Mouse (Mus musculus) megakaryocyte, embryonic 14.5 days (primary cell): Measurements from ENCODE around the gene Nek11. TPM values are rescaled to one million over a fixed set of nuclear protein-coding genes. Genes with fewer than 3 reads are reported as not detected.

Experiments
- H3K27me3 ChIP-seq: replicated peaks from 2 replicates; pipeline ENCODE3; 2012; ENCODE audit warnings: inconsistent platforms
- H3K36me3 ChIP-seq: replicated peaks from 2 replicates; pipeline ENCODE3; 2012; ENCODE audit warnings: low read length, inconsistent platforms, mixed read lengths
- H3K4me1 ChIP-seq: 2 replicates; pipeline ENCODE4 v1.6.1; 2012; ENCODE audit warnings: inconsistent platforms
- H3K4me3 ChIP-seq: replicated peaks from 2 replicates; pipeline ENCODE3; 2012; ENCODE audit warnings: moderate library complexity, mild to moderate bottlenecking, inconsistent platforms
- H3K9me3 ChIP-seq: 2 replicates; pipeline ENCODE4 v1.6.1; 2012; ENCODE audit warnings: inconsistent platforms
- FLI1 ChIP-seq: IDR thresholded peaks from 2 replicates; pipeline ENCODE4 v1.6.1; 2012; ENCODE audit warnings: low read length, inconsistent platforms, mixed read lengths
- GATA1 ChIP-seq: IDR thresholded peaks from 3 replicates; pipeline ENCODE4 v1.6.1; 2012; ENCODE audit warnings: mixed read lengths, low read length, inconsistent platforms, borderline replicate concordance
- polyA plus RNA-seq: library from polyadenylated mRNA; stranded (reverse); fragments of >175 nt; gene quantifications from 2 replicates; pipeline ENCODE4 v1.2.3, GENCODE M21; 2012; ENCODE audit warnings: low replicate concordance; ENCODE audit not compliant: insufficient read depth

Gene Nek11
- polyA plus RNA-seq, 1 experiment, result 0.10 TPM

DNA sequence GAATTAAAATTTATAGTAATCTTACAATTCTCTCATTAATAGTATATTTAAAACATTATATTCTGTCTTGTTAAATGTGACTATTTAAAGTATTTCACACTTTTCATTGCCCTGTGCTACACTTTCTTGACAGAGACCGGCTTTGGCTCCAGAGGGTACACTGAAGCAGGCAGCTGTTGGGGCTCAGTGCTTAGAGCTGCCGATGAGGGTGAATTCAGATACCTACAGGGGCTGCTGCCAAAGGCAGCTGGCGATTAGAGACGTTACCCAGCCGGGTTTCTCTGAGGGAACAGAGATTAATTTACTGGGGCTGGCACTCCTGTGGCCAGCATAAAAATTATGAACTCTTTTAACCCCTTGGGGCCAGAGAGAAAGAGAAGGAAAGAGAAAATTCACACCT is 21.0 kb downstream of the Nek11 start:
- H3K4me3 ChIP-seq, result no peak overlapping the region
- no peaks in the 10 kb centered on the region for H3K27me3 ChIP-seq
- TF ChIP-seq FLI1, result no peak
- TF ChIP-seq GATA1, result no peak
- H3K4me1 ChIP-seq, result no peaks in the 10 kb centered on the region
- no peaks in the 10 kb centered on the region for H3K36me3 ChIP-seq
- no peaks in the 10 kb centered on the region for H3K9me3 ChIP-seq

DNA sequence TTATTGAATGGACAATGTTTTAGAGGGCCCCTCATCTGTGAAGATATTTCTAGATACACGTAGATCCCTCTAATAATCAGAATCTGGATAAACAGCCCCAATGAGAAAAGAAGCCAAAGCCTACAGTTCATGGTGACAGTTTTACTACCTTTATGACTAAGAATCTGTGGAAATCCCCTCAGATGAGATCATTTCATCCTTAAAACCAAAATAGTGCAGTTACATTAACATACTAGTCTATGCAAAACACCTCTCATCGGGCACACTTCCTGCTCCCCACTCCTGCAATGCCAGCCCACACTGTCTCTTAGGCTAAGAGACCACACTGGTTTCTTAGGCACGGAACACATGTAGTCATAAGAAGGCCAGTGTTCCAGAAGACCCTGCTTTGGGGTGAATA is 26.7 kb downstream of the Nek11 start:
- TF ChIP-seq FLI1 (no peak), GATA1 (no peak)
- Histone ChIP-seq H3K4me1 (no peaks in the 10 kb centered on the region), H3K9me3 (no peaks in the 10 kb centered on the region), H3K36me3 (no peaks in the 10 kb centered on the region), H3K27me3 (no peaks in the 10 kb centered on the region), H3K4me3 (no peak overlapping the region)

DNA sequence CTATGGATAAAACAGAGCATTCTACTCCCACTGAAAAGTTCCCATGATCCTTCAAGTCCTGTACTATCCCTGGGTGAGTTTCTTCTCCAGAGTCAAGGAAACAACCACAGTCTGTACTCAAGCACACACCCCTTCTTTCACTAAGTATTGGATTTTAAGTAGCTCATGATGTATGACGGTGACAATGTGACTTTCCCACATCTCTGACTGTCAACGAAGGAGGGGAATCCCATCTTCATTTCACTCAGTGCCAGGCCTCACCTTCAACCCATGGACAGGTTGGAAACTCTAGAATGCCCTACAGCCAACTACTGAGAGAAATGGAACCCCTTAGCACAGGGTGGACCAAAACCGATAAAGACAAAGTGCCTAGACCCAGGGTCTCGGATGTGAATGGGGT is 29.1 kb downstream of the Nek11 start:
- TF ChIP-seq FLI1 (no peak), GATA1 (no peak)
- Histone ChIP-seq H3K27me3 (no peaks in the 10 kb centered on the region), H3K4me3 (no peak overlapping the region), H3K36me3 (no peaks in the 10 kb centered on the region), H3K9me3 (no peaks in the 10 kb centered on the region), H3K4me1 (no peaks in the 10 kb centered on the region)

DNA sequence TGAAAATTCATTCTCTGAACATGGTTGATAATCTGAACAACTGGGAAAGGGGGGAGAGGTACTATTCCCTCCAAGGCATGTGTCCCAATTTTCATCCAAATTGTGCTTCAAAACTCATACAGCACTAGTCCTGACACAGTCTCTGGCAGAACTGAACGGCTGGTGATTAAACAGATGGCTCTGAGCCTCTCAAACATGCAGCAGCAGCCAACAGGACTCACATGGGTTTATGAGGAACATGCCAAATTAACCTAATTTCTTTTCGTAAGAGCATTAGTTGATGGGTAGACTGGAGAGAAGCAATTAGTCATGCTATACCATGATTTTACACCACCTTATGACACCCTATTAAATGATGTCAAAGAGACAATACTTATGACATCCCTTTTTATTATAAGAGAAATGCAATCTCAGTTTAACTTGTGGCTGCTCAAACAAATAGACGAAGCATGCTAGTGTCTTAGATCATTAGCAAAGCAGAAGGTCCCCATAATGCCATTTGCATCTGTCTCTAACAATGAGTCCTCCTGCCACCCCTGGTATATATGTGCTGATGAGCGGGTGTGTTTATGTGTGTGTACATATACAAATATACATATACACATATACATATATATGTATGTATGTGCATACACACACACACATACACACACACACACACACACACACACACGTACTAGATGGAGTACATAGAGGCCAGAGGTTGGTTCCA is 31.6 kb downstream of the Nek11 start:
- TF ChIP-seq GATA1 (no peak), FLI1 (no peak)
- H3K27me3 ChIP-seq, result no peaks in the 10 kb centered on the region
- no peaks in the 10 kb centered on the region for H3K4me1 ChIP-seq
- H3K36me3 ChIP-seq, result no peaks in the 10 kb centered on the region
- H3K4me3 ChIP-seq, result no peak overlapping the region
- no peaks in the 10 kb centered on the region for H3K9me3 ChIP-seq

DNA sequence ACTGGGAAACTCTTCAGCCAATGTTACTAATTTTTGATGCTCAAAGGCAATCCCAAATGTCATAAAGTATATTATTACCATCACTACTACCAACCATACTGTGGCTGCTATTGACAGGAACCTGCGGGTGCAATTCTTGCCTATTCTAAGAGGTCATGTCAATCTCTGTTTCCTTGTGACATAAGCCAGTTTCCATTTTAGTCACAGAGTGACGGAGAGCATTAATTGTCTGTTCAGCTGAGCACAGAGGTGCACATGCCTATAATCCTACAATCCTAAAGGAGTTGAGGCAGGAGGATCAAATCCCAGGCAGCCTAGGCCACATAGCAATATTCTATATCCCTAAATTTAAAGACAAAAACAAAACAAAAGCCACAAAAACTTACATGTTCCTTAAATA is 33.1 kb downstream of the Nek11 start:
- H3K4me1 ChIP-seq, result no peaks in the 10 kb centered on the region
- no peak for TF ChIP-seq FLI1
- TF ChIP-seq GATA1, result no peak
- H3K9me3 ChIP-seq, result no peaks in the 10 kb centered on the region

DNA sequence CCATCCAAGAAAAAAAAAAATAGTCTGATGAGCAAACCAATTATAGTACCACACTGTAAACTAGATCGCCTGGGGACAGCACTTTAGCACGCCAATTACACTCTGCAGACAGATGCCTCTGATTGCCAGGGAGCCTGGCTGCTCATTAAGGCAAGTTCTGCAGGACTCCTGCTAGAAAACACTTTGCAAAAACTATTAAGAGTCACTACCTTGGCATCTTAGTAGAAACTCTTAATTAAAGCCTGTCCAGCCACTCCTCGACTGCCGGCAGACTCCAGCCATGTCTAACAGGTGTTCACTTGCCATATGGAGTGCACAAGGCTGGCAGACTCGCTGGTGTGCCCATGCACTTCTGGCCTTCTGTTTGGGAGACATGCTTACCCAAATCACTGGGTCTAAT is 46.3 kb downstream of the Nek11 start:
- TF ChIP-seq FLI1 (no peak), GATA1 (no peak)
- Histone ChIP-seq H3K4me3 (no peak overlapping the region), H3K27me3 (no peaks in the 10 kb centered on the region), H3K9me3 (no peaks in the 10 kb centered on the region), H3K36me3 (no peaks in the 10 kb centered on the region), H3K4me1 (no peaks in the 10 kb centered on the region)

More for the DNA sequence above, 33.1 kb downstream of the Nek11 start:
- H3K4me3 ChIP-seq, result no peak overlapping the region
- no peaks in the 10 kb centered on the region for H3K27me3 ChIP-seq
- H3K36me3 ChIP-seq, result no peaks in the 10 kb centered on the region

DNA sequence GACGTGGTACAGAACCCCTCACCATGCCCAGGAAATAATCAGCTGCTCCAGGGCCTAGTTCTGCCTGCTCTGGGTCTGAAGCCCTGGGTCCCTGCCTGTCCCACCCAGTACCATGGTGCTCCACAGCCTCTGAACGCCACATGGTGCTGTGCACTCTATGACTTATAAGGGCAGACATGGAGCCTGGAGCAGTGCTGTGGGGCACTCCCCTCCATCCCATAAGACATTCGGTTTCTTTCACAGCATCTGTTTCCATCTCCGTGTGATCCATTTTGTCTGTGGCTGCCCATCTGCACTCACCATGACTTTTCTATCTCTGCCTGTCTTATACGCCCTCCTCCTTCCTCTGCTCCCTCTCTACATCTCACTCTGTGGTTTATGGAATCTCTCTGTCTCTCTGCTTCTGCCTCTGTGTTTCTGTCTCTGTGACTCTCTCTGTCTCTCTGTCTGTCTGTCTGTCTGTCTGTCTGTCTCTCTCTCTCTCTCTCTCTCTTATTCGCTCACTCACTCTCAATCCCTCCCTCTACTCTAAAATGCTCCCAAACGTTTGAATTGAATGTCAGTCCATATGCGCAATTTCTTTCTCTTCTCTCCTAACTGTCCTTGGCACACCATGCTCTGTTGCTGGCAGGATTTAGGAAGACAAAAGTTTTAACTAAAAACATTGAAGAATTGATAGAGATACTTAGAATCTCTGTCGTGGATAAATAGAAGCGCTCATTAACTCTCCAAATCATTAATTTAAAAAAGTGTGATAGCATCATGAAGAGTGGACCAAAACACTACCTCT is 46.9 kb downstream of the Nek11 start:
- H3K27me3 ChIP-seq, result no peaks in the 10 kb centered on the region
- no peak overlapping the region for H3K4me3 ChIP-seq
- peaks cover 3% of the 10 kb centered on the region for H3K9me3 ChIP-seq
- TF ChIP-seq FLI1 (no peak), GATA1 (no peak)
- no peaks in the 10 kb centered on the region for H3K4me1 ChIP-seq
- H3K36me3 ChIP-seq, result no peaks in the 10 kb centered on the region

DNA sequence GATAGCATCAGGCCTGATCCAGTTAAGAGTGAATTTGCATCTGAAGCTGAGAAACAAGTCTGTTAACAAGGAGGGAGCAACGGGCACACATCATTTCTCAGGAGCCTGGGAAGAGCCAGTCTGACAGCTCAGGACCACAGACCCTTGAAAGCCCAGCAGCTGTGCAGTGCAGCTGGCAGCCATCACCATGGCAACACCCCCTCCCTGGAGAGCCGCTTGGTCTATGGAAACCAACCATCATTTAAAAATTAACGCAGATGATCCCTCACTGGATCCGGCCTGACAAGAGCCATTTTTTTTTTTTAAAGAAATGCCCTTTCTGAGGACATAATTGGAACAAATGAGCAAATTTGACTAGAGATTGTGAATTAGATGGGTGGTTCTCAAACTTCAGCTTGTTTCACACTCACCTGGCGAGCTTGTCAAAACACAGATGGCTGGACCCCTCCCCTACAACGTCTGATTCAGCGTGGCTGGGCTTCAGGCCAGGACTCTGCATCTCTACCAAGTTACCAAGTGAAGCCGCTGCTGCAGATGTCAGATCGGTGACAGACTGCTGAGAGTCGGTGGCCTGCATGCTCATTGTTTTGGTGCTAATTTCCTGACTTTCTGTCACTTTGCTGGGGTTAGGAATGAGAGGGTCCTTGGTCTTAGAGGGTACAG is 52.2 kb downstream of the Nek11 start:
- Histone ChIP-seq H3K27me3 (no peaks in the 10 kb centered on the region), H3K9me3 (peaks cover 6% of the 10 kb centered on the region), H3K4me1 (no peaks in the 10 kb centered on the region), H3K36me3 (no peaks in the 10 kb centered on the region), H3K4me3 (no peak overlapping the region)
- TF ChIP-seq FLI1 (no peak), GATA1 (no peak)

DNA sequence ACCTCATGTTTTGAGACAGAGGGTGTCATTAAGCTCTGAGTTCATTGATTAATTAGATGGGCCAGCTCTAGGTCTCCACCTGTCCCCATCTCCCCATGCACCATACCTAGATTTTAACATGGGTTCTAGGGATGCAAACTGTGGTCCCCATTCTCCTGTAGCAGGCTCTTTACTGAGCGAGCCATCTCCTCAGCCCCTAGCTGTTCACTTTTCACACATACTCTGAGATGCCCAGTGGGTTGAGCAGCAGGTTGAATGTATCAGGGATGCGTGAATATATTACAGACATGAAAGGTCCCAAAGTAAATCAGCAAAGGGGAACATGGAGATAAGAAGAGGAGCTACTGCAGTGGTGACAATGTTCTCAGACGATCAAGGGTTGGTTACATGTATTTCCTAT is 52.8 kb downstream of the Nek11 start:
- TF ChIP-seq GATA1 (no peak), FLI1 (no peak)
- Histone ChIP-seq H3K4me3 (no peak overlapping the region), H3K9me3 (peaks cover 6% of the 10 kb centered on the region), H3K36me3 (no peaks in the 10 kb centered on the region), H3K4me1 (no peaks in the 10 kb centered on the region), H3K27me3 (no peaks in the 10 kb centered on the region)

DNA sequence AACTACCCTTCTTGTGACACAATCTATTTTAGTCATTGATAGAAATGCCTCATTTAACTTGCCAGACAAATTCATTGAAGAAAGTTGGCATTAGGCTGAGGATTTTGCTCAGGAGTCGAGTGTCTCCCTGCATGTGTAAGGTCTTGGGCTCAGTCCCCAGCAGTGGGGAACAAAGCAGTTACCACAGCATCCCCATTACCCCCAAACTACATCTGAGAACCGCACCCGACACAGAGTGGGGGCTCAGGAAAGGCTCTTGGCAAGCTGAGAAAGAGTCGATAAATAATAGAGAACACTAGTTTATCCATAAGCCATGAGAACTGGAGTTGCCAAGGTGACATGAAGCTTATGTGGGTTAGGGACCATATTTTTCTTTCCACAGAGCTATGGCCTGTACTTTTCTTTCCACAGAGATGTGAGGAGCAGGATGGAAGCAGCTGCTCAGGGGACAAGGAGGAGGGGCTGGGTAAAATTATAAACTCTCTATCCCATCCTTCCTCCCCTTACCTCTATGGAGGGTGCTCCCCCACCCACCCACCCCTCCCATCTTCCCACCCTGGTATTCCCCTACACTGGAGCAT is 62.8 kb downstream of the Nek11 start:
- Histone ChIP-seq H3K36me3 (no peaks in the 10 kb centered on the region), H3K4me3 (no peak overlapping the region), H3K27me3 (no peaks in the 10 kb centered on the region), H3K4me1 (no peaks in the 10 kb centered on the region), H3K9me3 (no peaks in the 10 kb centered on the region)
- no peak for TF ChIP-seq FLI1
- no peak for TF ChIP-seq GATA1
